Mouse (Mus musculus) thymus, postnatal 10 days (tissue): ENCODE data around the gene Fam160a2.
"Not testable (repeated sequence)": the region's sequence is repeated elsewhere in the genome, so short reads cannot be mapped to it uniquely, and the experiment has no call there.

Experiments
- DNase-seq, 2 experiments: peaks; one replicate each; pipeline ENCODE4 v3.0.0; 2021; ENCODE audit warnings: low spot score in 2 of 2

Gene Fam160a2

GRCm38 (mm10) chr7:105394606-105395005 is 5.2 kb downstream of the Fam160a2 start:
- DNase-seq = no peak

DNA sequence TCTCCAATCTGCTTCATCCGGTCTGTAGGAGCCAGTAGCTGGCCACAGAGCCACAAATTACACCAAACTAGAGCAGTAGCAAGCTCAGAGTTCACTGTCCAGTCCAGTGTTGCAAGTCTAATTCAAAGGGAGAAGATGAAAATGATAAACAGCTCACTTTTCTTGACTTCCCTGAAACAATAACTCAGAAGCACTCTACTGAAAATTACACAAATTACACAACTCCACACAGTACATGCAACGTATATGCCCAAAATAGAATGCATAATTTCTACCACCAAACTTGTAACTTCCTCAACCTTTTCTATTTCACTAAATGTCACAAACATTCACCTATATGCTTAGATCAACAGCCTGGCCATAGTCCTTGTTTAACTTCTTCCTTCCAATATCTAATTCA is 9.6 kb downstream of the Fam160a2 start:
- no peak for DNase-seq

DNA sequence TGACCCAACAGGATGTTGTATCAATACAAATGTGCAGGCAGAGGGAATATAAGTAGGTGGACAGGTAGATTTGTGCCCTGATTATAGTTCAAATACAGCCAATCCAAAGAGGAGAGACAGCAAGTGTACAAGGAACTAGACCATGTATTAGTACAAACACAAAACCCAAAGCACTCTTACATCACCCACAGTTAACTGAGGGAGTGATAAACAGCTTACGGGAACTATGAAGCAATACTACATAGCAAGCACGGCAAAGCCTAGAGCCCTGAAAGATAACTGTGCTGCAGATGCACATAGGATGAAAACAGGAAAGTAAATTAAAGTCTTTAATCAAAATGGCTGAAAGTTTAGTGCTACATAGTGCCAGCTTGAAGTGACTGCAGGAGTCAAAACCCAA is 12.2 kb downstream of the Fam160a2 start:
- no peak for DNase-seq

GRCm38 (mm10) chr7:105380329-105380728 is 19.5 kb downstream of the Fam160a2 start:
- no peak for DNase-seq

GRCm38 (mm10) chr7:105374866-105375265 is 25.0 kb downstream of the Fam160a2 start, which contains the start of gene Gm5901:
Gene Gm5901 (plus strand): TSS chr7:105375038.
- DNase-seq = no peak

GRCm38 (mm10) chr7:105373976-105374375 is 25.9 kb downstream of the Fam160a2 start:
- no peak for DNase-seq

GRCm38 (mm10) chr7:105373509-105373908 is 26.3 kb downstream of the Fam160a2 start:
- DNase-seq = no peak

DNA sequence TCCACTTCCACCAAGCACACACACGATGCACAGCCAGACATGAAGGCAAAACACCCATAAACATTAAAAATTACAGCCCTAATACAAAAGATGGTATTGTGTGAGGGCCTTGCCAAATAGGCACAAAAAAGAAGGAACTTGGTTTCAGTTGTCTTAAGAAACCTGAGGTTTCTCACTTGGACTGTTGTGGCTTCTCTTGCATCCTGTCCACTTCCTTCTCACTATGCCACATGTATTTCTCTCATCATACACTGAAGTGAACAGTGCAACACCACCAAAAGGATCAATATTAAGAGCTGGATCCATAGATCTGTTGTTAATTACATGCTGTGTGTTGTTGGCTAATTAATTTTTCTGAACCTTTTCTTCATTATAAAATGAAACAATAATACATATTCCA is 26.9 kb downstream of the Fam160a2 start:
- no peak for DNase-seq

GRCm38 (mm10) chr7:105368521-105368920 is 31.3 kb downstream of the Fam160a2 start:
- no peak for DNase-seq

DNA sequence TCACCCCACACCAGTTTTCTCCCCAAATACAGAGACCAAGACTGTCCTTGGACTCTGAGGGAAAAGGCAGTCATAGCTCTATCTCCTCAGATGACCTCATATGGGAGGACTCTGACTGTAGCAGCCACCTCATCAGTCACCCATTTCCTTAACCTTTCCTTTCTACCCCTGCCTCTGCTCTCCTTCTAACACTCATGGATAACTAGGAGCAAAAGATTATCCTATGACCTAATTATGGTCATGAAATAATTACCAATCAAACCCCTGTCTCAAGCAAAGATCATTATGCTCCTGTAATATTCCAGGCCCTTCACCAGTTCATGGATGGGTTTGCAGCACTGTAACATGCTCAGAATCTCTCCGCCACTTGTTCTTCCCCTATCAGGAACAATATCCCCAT is 31.9 kb downstream of the Fam160a2 start, which contains the start of gene Olfr692:
Olfr692 (plus strand) TSS at position 301 of the 400 bp plus-strand sequence.
- DNase-seq = no peak

DNA sequence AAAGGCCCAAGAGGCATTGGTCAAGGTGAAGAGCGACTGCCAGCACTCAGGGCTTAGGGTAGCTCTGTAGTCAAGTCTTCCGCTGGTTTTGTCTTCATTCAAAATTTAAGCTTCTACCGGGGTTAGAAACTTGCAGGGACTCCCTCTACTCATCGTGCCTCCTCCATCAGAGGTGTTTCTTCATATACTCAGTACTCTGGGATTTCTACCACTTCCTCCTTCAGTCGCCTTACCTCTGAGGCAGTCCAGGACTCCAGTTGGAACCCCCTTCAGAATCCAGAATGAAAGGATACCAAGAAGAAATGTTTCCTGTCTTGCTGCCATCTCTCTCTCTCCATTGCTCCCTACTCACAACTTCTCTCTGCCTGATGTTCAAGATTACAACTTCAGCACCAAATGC is 32.6 kb downstream of the Fam160a2 start:
- no peak for DNase-seq

DNA sequence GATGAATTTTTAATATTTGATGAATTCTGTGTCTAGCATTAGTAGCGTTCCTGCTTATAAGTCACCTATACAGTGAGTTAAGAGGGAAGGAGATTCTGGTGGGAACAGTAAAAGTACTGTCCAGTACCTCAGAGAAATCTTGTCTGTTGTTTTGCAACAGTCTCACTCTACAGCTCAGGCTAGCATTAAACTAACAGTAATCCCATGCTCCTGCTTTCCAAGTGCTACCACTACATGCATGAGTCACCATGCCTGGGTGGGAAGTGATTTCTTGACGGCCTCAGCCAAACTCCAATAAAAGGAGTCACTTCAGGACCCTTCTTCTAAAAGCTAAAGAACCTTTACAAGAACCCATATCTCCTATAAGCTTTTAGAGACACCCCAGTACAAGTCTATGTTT is 38.1 kb downstream of the Fam160a2 start:
- DNase-seq = no peak

DNA sequence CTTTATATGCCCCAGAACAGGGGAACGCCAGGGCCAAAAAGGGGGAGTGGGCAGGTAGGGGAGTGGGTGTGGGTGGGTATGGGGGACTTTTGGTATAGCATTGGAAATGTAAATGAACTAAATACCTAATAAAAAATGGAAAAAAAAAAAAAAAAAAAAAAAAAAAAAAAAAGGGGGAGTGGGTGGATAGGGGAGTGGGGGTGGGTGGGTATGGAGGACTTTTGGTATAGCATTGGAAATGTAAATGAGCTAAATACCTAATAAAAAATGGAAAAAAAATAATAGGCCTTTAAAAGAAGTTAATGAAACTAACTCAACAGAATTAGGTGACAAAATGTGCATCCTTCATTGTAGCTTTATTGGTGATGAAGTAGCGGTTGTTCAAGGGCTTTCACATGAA is 43.4 kb downstream of the Fam160a2 start:
- not testable (repeated sequence) for DNase-seq

GRCm38 (mm10) chr7:105356064-105356463 is 43.8 kb downstream of the Fam160a2 start:
- DNase-seq = not testable (repeated sequence)

DNA sequence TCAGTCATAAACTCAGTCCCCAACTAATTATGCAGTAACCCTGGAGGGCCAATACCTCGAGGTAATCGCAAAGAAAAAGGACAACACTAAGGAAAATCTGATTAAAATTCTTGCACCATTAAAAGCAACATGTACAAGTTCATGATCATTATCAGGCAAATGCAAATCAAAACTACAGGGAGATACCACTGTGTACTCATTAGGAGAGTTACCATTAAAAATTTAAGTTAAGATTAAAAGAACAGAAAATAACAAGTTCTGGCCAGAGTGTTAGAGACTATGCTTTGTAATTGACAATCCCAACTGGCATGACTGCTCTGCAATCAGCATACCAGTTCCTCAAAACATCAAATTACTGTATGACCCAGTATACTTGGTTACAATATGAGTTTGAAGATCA is 57.1 kb downstream of the Fam160a2 start:
- no peak for DNase-seq

- no peak for DNase-seq
Measured at GRCm38 (mm10) chr7:105342170-105342569, 57.7 kb downstream of the Fam160a2 start, which contains the start of gene Olfr691. Gene Olfr691 (minus strand): TSS chr7:105342270.

GRCm38 (mm10) chr7:105334004-105334403 is 65.8 kb downstream of the Fam160a2 start, which contains the start of gene Olfr690:
Gene Olfr690 (minus strand): TSS chr7:105334104.
- DNase-seq = no peak

- no peak for DNase-seq
Measured at GRCm38 (mm10) chr7:105325302-105325701, 74.6 kb downstream of the Fam160a2 start.
